Mouse (Mus musculus): ENCODE results near the gene Nck2.
A peak's percentile ranks its signal among the peaks of the same experiment; 100 is the strongest.

The Nck2 gene

DNA sequence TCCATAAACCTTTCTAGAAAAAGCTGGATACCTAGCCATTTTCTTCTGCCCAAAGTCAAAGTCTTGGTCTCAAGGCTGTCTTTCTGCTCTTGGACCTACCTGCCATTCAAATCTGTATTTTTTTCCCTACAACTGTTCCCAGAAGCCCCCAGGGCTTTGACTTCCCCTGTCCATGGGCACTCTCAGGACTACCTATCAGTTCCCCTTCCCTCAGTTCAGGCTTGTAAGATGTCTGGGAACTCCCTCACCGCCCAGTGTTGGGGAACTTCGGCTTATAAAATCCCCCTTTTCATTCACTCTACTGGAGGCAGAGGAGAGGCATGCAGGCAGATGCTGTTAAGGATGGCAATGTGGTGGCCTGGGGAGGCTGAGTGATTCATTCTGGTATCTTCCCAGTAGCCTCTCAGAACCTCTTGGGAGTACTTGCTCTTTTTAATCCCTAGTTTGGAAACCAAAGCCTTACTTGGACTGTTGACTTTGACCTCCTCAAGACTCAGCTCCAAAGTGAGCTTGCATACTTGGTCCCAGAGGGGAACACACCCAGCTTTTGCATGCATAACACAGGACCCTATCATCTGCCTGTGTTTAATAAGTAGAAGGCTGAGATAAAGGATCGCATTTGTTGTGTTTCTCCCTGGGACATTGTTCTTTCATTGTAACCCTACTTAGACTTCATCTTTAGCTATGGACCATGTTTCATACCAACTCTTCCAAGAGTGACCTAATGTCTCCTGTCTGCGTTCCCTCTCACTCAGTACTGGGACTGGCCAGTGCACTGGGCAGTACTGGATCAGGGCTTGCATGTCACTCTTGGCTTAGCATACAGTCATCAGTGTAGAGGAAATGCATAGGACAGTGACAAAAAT is 27.0 kb downstream of the Nck2 start:
- DNase-seq, result no peak

DNA sequence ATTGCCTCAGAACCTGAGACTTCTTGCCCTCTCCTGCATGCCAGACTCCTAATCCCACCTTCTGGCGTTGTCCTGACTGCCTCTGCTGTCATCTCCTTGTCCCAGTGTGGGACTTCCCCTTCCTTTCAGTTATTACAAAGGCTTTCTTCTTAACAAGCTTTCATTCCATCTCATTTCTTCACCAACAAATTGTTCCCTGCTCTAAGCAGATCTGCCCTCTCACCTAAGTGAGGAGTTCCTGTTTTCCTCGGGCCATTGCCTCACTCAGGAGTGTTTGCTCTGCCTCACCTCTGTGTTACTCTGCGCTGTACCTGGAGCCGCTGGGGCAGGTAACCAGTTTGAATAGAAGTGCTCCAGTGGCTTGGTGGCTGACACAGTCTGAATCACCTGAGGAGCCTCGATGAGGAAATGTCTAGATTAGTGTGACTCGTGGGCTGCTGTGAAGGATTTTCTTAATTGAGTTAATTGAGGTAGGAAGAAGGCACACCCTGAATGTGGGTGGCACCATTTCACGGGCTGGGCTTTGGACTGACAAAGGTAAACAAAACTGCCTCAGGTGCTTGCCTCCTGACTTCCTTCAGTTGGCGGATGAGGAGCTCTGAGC is 27.8 kb downstream of the Nck2 start:
- DNase-seq, result no peak

DNA sequence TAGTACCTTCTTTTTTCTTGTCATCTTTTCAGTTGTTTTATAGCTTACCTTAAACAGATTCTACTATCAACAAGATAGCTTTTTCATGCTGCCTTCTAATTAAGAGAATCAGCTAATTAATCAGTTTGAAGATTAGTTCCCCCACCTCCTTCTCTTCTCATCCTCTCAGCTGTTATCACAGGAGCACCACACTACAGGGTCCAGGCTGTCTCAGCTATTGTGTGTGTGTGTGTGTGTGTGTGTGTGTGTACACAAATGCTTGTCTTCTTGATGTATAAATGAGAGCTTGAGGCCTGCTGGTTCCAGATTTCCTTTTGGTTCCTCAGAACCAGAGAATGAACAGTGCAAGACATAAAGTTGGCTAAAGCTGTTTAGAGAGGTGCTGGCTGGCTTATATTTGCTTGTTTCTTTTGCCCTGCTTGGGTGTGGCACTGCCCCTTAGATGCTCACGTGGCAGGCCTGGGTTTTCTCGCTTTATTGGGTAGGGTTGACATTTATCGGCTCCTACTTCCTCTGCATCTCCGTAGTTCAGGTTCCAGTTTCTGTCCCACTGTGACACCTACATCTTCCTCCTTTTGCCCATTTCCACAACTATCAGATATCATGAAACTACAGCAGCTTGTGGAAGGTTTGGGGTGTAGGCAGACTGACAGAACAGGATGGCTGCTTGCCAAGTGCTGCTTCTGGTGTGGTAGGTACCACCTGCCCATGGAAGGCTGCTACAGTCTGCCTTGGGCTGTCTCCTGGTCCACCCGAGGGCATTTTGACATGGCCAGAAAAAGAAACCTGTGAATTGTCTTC is 29.6 kb downstream of the Nck2 start:
- DNase-seq, result peak; percentile 80

DNA sequence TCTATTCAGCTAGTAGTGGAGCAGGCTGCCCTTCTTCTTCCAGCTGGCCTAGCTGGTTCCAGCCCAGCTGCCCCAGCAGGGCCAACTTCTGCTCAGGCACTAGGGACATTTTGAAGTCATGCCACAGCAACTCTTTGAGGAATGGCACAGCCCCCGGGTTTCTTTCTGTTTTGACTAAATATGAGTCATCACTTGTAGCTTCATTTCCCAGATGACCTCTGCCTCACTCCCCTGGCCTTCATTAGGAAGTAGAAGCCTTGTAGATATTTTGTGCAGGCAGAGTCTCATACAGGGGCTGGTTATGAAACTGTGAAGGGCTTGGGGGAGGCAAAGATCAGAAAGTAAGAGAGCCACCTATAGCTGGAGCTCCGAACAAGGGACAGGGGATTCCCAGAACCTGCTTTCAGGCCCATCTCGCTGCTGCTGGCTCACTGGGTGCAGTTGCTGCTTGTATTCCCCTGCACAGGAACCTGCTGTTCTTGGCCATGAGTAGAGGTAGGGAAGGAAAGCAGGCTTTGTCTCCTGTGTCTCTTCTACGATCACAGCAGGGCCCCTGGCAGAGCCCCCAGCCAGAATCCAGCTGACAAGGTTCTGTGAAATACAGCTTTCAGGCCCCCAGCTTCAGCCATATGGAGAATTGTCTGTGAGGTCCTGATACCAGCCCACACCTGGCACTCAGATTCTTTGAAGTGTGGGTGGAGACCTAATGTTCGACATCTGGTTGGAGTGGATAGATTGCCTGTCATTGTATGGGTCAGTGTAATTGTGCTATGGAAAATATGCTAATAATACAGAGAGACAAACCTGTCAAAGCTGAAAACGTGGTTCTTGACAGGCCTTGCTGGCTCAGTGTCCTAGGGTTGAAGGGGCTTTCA is 30.4 kb downstream of the Nck2 start:
- peak; percentile 58 for DNase-seq

DNA sequence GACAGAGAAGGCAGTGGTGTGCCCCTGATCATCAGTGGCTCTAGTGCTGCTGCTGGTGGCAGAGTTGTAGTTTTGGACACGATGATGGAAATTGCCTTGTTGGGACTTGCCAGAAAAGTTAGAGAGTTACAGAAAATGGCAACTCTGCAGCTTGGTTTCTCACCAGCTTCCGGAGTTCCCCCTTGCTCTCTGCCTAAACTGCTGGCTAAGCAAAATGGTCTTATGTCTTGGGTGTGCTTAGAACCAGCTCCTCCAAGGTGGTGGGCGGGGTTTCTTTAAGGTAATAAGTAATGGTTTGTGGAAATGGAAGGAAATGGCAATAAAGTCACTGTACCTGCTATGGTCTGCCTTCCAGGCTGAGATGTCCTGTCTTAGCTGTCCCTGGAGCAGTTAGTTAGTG is 33.6 kb downstream of the Nck2 start:
- no peak for DNase-seq

DNA sequence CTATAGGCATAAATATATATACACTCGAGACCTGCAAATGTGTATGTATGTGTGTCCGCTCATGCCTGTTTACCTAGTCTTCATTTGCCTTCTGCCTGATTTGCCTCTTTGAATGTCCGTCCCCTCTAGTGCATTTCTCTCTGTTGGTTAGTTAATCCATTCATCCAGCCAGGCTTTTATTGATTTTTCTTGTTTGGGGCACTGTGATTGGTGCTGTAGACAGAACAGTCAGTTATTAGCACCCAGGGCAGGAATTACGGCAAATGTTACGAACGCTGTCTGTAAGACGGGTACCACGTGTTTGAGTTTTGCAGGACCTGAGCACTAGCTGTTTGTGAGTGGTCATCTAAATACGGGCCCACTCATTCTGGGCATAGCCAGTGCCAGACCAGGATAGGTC is 40.8 kb downstream of the Nck2 start:
- DNase-seq, result no peak

DNA sequence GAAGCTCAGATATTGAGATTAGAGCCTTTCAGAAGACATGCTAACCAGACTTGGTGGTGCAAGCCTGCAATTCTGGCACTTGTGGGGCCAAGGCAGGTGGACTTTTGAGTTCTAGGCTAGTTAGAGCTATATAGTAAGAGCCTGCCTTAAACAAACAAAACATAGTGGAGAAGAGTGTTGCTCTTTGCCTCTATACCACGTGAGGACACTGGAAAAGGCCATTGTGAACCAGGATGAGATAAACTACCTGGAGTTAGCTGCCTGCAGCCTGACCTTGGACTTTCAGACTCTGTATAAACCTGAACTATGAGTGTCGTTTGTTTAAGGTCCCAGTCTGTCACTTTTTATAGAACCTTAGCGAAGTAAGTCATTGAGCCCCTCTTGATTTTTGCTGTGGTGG is 42.1 kb downstream of the Nck2 start:
- DNase-seq, result no peak

DNA sequence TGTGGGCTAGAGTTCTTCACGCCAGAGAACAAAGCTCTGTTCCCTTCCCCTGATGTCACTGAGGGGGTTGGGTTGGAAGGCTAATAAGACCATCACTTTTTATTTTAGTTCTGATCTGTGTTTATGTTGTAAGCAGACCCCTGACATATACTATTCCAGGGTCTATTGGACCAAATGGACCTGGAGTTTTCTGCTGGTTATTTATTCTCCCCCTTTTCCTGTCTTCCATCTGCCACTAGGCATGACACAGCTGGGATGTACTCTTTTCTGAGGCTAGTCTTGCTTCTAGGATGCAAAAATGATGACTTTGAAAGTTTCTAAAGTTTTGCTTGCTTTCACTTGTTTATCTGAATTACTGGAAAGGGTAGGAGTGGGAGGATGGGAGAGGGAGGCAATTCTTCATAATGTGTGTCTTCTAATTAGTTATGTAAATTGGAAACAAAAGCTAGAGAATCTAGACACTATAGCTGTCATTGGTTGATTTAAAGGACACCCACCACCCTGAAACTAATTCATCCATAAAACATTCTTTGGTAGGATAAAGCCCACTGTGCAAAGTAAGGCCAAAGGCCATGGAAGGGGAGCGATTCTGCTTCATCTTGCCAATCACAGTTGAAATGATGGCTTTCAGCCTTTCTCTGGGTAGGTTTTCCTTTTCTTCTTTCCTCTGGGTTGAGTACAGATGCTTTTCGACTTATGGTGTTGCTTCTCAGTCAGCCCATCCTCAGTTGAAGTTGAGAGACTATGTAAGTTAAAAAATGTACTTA is 42.8 kb downstream of the Nck2 start:
- no peak for DNase-seq

DNA sequence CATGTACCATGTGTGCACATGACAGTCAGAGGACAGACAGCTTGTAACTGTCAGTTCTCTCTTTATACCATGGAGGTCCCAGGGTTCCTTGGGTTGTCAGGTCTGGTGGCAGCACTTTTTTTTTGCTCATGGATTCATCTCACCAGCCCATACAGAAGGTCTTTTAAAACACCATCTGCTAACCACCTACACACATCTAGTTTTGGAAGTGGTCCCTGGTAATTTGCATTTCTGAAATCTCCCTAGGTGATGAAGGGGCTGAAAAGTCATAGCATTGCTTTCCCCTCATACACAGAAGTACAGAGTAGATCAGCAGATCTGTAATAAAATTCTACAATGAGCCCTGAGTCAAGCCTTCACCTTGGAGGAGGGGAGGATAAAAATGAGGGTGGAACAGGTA is 44.9 kb downstream of the Nck2 start:
- no peak for DNase-seq

DNA sequence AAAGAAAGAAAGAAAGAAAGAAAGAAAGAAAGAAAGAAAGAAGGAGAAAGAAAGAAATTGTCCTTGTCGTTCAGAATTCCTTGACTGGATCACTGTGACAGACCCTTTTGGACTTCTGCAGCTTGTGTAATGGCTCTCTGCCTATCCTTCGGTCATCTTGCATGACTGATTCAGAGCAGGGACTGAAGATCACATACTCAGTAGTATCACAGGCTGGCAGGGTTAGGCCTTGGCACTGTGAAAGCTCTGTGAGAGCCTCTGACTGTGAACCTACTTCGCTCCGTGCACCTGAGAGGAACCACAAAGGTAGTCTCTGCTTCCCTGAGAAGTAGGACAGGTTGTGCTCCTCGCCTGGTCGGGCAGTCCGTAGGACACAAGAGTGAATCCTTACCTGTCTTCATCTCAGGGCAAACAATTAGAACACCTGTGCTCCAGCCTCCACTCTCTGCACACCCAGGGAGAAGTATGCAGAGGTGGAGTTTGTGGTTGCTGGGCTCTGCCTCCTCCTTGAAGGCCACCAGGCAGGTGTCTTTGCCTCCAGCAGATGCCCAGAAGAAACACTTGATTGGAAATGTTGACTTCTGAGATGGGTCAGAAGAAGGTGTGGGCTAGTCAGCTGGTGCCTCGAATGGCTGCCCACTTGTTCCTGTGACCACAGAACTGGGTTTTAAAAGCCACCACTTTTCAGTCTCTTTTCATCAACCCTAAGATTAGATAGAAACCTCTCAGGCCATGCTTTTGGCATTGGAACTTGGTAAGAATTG is 47.3 kb downstream of the Nck2 start:
- DNase-seq, result peak; percentile 34

DNA sequence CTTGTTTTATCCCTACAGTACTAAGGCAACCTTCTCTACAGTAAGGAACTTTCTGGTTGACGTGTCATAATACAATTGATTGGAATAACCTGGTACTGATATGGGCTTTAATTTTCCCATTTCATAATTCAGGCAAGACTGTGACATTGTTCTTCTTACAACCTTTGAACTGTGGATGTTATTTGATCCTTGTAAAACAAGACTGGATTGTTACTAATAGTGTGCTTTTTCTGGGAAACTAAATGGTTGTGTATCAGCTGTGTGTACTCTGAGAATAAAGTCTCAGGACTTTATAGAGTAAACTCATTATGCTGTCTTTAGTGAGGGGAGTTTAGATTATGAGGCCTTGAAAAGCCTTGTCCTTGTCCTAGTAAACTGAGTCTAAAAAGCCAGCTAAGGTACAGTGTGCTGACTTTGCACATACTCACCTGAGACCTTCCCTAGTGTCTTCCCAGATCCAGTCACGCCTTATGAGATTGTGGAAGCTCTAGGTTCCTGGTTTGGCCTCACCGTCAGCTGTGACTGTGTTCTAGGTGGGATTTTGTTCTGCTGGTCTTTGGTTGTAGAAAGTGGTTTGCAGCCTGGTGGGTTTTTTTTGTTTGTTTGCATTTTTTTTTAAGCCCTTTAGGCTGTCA is 48.5 kb downstream of the Nck2 start:
- DNase-seq, result no peak

DNA sequence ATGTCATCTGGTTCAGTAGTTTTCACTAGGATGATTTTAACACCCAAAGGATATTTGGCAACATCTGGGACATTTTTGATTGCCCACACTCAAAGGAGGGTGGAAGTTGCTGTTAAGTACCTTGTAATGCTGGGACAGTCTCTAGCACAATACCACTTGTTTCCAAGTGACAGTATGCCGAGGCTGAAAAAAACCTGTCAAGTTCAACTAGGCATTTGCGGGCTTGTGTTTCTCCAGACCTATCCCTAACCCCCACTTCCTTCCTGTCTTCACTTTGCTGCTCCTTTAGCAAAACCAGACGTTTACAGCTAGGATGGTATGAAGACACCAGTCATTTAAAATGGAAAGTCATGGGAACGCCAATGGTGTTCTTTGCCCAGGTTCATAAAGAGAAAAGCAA is 51.7 kb downstream of the Nck2 start:
- DNase-seq, result no peak

DNA sequence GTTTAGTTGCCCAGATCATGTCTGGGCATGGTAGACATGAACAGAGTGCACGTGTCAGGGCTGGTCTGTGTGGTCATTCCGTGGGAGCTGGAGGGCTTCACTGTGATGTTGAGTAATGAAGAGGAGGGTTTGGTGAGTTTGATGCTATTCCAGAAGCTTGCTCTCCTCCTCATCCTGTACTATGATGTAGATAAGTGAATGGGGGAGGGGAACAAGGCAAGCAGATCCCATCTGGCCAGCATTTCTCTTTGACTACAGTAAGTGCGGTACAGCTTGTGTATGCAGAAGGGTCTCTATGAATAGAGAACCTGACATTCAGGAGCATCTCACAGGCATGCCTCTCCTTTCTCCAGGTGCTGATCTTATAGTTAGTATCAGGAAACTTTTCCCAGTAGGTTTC is 52.6 kb downstream of the Nck2 start:
- DNase-seq, result no peak

DNA sequence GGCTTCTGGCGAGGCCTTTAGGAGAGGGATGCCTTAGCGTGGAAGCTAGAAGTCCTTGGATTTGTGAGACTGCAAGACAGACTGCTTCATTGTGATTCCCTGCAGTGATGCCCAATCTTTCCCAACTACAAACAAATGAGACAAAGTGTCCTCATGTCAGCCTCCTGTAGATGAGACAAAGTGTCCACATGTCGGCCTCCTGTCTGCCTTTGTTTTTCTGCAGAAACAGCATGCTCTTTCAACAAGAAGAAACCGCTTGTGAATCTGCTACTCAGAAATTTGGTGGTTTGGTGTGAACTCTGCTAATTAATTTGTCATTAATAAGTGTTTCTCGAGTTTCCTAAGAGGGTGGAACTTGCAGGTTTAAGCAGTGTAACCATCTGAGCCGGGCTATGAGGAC is 53.6 kb downstream of the Nck2 start:
- no peak for DNase-seq

DNA sequence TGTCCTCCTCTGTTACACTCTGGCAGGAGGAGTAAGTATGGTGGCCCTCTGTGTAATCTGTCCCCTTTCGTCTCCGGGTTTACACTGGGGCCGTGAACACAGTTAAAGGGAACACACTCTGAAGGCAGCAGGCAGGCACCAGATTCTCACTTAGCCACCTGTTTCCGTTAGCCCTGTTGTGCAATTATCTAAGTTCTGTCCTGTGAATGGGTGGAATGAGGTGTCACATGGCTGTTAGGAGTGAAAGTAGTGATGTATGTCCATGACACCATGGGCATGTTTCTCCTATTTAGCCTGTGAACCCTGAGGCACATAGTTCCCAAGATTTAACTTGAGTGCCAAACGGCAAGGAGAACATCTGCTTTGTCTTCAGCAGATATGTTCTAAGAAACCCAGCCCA is 55.7 kb downstream of the Nck2 start:
- DNase-seq, result no peak

DNA sequence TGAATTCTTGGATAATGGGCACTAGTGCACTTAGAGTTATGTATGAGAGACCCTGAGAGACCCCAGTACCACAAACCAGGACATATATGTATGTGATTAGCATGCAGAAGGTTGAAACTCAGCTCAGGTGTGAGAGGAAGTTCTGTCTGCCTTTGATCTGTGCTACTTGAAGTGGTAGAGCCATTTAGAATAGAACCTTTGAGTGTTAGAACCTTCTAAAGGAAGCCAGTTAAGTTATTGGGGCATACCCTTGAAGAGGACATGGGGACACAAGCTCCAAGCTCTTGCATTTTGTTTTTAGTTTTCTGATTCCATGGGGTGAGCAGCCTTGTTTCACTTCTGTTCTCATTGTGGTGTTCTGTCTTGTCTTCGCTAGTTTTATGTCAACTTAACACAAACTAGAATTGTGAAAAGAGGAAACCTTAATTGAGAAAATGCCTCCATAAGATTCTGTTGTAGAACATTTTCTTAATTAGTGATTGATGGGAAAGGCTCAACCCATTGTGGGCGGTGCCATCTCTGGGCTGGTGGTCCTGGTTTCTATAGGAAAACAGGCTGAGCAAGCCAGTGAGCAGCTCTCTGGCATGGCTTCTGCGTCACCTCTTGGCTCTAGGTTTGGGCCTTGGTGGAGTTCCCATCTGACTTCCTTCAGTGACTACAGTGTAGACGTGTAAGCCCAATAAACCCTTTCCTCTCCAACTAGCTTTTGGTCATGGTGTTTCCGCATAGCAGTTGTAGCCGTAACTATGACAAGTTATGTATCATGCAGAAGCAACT is 57.0 kb downstream of the Nck2 start:
- no peak for DNase-seq

DNA sequence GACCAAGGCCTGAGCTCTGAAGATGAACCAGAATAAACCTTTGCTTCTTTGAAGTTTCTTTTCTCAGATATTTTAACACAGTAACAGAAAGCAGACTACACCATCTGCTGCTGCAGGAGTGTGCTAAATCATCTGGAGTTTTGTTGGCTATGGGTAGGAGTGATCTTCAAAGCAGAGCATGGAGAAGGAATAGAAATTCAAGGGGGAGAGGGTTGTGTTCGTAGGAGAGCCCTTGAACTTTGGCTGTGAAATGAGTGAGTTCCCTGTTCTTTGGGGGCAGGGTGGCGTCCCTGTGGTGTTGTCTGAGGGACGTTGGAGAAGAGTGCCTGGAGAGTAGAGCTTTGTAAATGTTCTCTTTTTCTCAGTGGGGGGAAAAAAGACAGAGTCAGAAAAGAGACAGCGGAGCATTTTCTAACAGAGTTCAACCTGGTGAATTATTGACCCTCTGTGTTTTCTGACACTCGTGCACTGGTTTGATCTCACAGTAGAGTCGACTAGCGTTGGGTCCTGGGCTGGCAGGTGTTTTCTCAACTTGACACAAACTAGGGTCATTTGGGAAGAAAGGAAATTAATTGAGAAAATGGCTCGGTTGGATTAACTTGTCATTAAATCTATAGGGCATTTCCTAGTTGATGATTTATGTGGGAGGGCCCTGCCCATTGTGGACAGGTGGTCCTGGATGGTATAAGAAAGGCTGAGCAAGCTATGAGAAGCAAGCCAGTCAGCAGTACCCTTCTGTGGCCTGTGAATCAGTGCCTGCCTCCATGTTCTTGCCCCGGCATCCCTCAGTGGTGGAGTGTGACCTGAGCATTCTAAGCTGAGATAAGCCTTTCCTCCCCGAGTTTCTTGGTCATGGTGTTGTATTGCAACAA is 57.8 kb downstream of the Nck2 start:
- DNase-seq, result no peak

DNA sequence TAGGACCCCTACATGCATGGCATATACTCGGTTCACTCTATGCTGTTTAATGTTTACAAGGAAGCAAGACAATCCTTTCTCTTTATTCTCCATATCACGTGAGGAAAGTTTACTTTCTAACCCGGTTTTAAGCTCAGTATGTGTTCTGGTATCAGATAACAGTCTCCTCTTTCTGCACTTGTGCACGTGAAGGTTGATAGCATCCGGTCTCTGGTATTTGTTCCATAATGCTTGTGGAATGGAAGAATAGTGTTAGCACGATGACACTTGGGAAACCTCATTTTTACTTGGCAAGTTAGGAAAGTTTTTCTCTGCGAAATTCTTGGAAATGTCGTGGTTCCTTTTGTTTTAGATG is 58.4 kb downstream of the Nck2 start:
- DNase-seq, result no peak

DNA sequence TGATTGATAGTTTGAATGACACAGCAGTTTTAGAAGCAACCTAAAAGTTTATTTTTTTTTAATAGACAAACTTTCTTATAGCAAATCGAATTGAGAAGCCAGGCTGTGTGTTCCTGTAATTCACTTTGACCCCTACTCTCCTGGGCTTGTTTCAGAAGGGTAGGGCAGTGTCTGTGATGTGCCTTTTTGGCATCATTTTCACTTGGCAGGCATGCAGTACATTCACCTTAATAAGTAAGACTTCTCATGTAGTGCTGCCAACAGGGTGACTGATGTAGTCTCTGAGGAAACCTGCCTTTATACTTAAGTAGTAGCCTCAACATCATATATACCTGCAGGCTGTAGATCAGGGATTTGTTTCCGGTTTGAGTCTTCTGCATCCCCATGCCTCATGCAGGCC is 58.9 kb downstream of the Nck2 start:
- no peak for DNase-seq
